Mouse (Mus musculus): ENCODE results near the gene Mical2. TPM values are rescaled to one million over a fixed set of nuclear protein-coding genes. Genes with fewer than 3 reads are reported as not detected.

The Mical2 gene
- polyA plus RNA-seq, 1 experiment from 2014 or later: 5.3 TPM

GRCm38 (mm10) chr7:112407597-112407996, 181.9 kb downstream of the Mical2 start:
- no peaks in the 10 kb centered on the region for H3K36me3 ChIP-seq (ENCODE audit: control insufficient read depth, insufficient read depth, low read length)
- no peak overlapping the region for H3K4me2 ChIP-seq (ENCODE audit: low read depth, low read length)
- H3K27ac ChIP-seq (ENCODE audit: low read depth, low read length): no peak overlapping the region
- H3K9ac ChIP-seq (replicated peaks; ENCODE audit: low read depth, low read length): no peak overlapping the region
- 61% methylated on average over 7 of the region's 7 CpGs for WGBS
- no peak for ATAC-seq (ENCODE audit: low read depth)
- no peaks in the 10 kb centered on the region for H3K9me3 ChIP-seq (ENCODE audit: control insufficient read depth, low read length)
- no peaks in the 10 kb centered on the region for H3K4me1 ChIP-seq (ENCODE audit: control insufficient read depth, insufficient read depth, low read length)
- no peak overlapping the region for H3K4me3 ChIP-seq (ENCODE audit: low read depth, low read length)
- no peaks in the 10 kb centered on the region for H3K27me3 ChIP-seq (ENCODE audit: control insufficient read depth, insufficient read depth, low read length)

GRCm38 (mm10) chr7:112409991-112410390, 184.3 kb downstream of the Mical2 start:
- no peak overlapping the region for H3K27ac ChIP-seq (ENCODE audit: low read depth, low read length)
- H3K4me1 ChIP-seq (ENCODE audit: control insufficient read depth, insufficient read depth, low read length): no peaks in the 10 kb centered on the region
- H3K4me3 ChIP-seq (ENCODE audit: low read depth, low read length): no peak overlapping the region
- H3K9me3 ChIP-seq (ENCODE audit: control insufficient read depth, low read length): no peaks in the 10 kb centered on the region
- H3K9ac ChIP-seq (replicated peaks; ENCODE audit: low read depth, low read length): no peak overlapping the region
- no peaks in the 10 kb centered on the region for H3K27me3 ChIP-seq (ENCODE audit: control insufficient read depth, insufficient read depth, low read length)
- 83% methylated on average over 3 of the region's 3 CpGs for WGBS
- ATAC-seq (ENCODE audit: low read depth): no peak
- no peak overlapping the region for H3K4me2 ChIP-seq (ENCODE audit: low read depth, low read length)
- no peaks in the 10 kb centered on the region for H3K36me3 ChIP-seq (ENCODE audit: control insufficient read depth, insufficient read depth, low read length)

- no peak for ATAC-seq (ENCODE audit: low read depth)
- no peak overlapping the region for H3K27ac ChIP-seq (ENCODE audit: low read depth, low read length)
- WGBS: 80% methylated on average over 6 of the region's 6 CpGs
Observed at GRCm38 (mm10) chr7:112413286-112413685, 187.6 kb downstream of the Mical2 start.

GRCm38 (mm10) chr7:112416058-112416526, 190.4 kb downstream of the Mical2 start:
- peak overlapping the region; percentile 26 for H3K4me2 ChIP-seq (ENCODE audit: low read depth, low read length)
- 14% methylated on average over 14 of the region's 14 CpGs for WGBS
- ATAC-seq (ENCODE audit: low read depth): 0 out of 2 replicates have a peak, but pooled peaks have one; percentile 46
- no peaks in the 10 kb centered on the region for H3K36me3 ChIP-seq (ENCODE audit: control insufficient read depth, insufficient read depth, low read length)
- H3K9ac ChIP-seq (replicated peaks; ENCODE audit: low read depth, low read length): no peak overlapping the region
- H3K4me3 ChIP-seq (ENCODE audit: low read depth, low read length): no peak overlapping the region
- no peaks in the 10 kb centered on the region for H3K9me3 ChIP-seq (ENCODE audit: control insufficient read depth, low read length)
- H3K27me3 ChIP-seq (ENCODE audit: control insufficient read depth, insufficient read depth, low read length): no peaks in the 10 kb centered on the region
- H3K4me1 ChIP-seq (ENCODE audit: control insufficient read depth, insufficient read depth, low read length): peaks cover 9% of the 10 kb centered on the region; the same call in 1 of the 2 replicates
- 0 out of 2 replicates have a peak overlapping the region, but pooled peaks have one; percentile 34 for H3K27ac ChIP-seq (ENCODE audit: low read depth, low read length)

More at GRCm38 (mm10) chr7:112413286-112413685, 187.6 kb downstream of the Mical2 start:
- no peak overlapping the region for H3K9ac ChIP-seq (replicated peaks; ENCODE audit: low read depth, low read length)
- no peak overlapping the region for H3K4me3 ChIP-seq (ENCODE audit: low read depth, low read length)
- H3K9me3 ChIP-seq (ENCODE audit: control insufficient read depth, low read length): no peaks in the 10 kb centered on the region
- H3K4me2 ChIP-seq (ENCODE audit: low read depth, low read length): no peak overlapping the region
- no peaks in the 10 kb centered on the region for H3K36me3 ChIP-seq (ENCODE audit: control insufficient read depth, insufficient read depth, low read length)
- H3K4me1 ChIP-seq (ENCODE audit: control insufficient read depth, insufficient read depth, low read length): peaks cover 9% of the 10 kb centered on the region; the same call in 1 of the 2 replicates
- no peaks in the 10 kb centered on the region for H3K27me3 ChIP-seq (ENCODE audit: control insufficient read depth, insufficient read depth, low read length)

- WGBS: 12% methylated on average over 7 of the region's 7 CpGs
- H3K4me3 ChIP-seq (ENCODE audit: low read depth, low read length): no peak overlapping the region
- H3K27ac ChIP-seq (ENCODE audit: low read depth, low read length): no peak overlapping the region
- H3K36me3 ChIP-seq (ENCODE audit: control insufficient read depth, insufficient read depth, low read length): no peaks in the 10 kb centered on the region
- H3K9ac ChIP-seq (replicated peaks; ENCODE audit: low read depth, low read length): 0 out of 2 replicates have a peak overlapping the region, but pooled peaks have one; percentile 3
- H3K27me3 ChIP-seq (ENCODE audit: control insufficient read depth, insufficient read depth, low read length): no peaks in the 10 kb centered on the region
- peaks cover 9% of the 10 kb centered on the region; the same call in 1 of the 2 replicates for H3K4me1 ChIP-seq (ENCODE audit: control insufficient read depth, insufficient read depth, low read length)
- no peaks in the 10 kb centered on the region for H3K9me3 ChIP-seq (ENCODE audit: control insufficient read depth, low read length)
- no peak overlapping the region for H3K4me2 ChIP-seq (ENCODE audit: low read depth, low read length)
- no peak for ATAC-seq (ENCODE audit: low read depth)
Observed at GRCm38 (mm10) chr7:112416730-112417513, 191.3 kb downstream of the Mical2 start.

GRCm38 (mm10) chr7:112417598-112417997, 191.9 kb downstream of the Mical2 start:
- H3K4me3 ChIP-seq (ENCODE audit: low read depth, low read length): no peak overlapping the region
- H3K9ac ChIP-seq (replicated peaks; ENCODE audit: low read depth, low read length): no peak overlapping the region
- H3K4me1 ChIP-seq (ENCODE audit: control insufficient read depth, insufficient read depth, low read length): peaks cover 9% of the 10 kb centered on the region; the same call in 1 of the 2 replicates
- H3K27me3 ChIP-seq (ENCODE audit: control insufficient read depth, insufficient read depth, low read length): no peaks in the 10 kb centered on the region
- no peaks in the 10 kb centered on the region for H3K36me3 ChIP-seq (ENCODE audit: control insufficient read depth, insufficient read depth, low read length)
- no peak for ATAC-seq (ENCODE audit: low read depth)
- no peak overlapping the region for H3K4me2 ChIP-seq (ENCODE audit: low read depth, low read length)
- 71% methylated on average over 4 of the region's 4 CpGs for WGBS
- no peaks in the 10 kb centered on the region for H3K9me3 ChIP-seq (ENCODE audit: control insufficient read depth, low read length)
- no peak overlapping the region for H3K27ac ChIP-seq (ENCODE audit: low read depth, low read length)

- H3K4me3 ChIP-seq (ENCODE audit: low read depth, low read length): no peak overlapping the region
- no peak for ATAC-seq (ENCODE audit: low read depth)
- H3K4me1 ChIP-seq (ENCODE audit: control insufficient read depth, insufficient read depth, low read length): no peaks in the 10 kb centered on the region
- no peaks in the 10 kb centered on the region for H3K9me3 ChIP-seq (ENCODE audit: control insufficient read depth, low read length)
- no peaks in the 10 kb centered on the region for H3K36me3 ChIP-seq (ENCODE audit: control insufficient read depth, insufficient read depth, low read length)
- 87% methylated on average over 4 of the region's 4 CpGs for WGBS
- H3K9ac ChIP-seq (replicated peaks; ENCODE audit: low read depth, low read length): no peak overlapping the region
- H3K27me3 ChIP-seq (ENCODE audit: control insufficient read depth, insufficient read depth, low read length): no peaks in the 10 kb centered on the region
- no peak overlapping the region for H3K4me2 ChIP-seq (ENCODE audit: low read depth, low read length)
- no peak overlapping the region for H3K27ac ChIP-seq (ENCODE audit: low read depth, low read length)
Observed at GRCm38 (mm10) chr7:112423438-112423837, 197.8 kb downstream of the Mical2 start.

- Histone ChIP-seq H3K9ac (replicated peaks; ENCODE audit: low read depth, low read length) (no peak overlapping the region), H3K9me3 (ENCODE audit: control insufficient read depth, low read length) (no peaks in the 10 kb centered on the region), H3K27me3 (ENCODE audit: control insufficient read depth, insufficient read depth, low read length) (no peaks in the 10 kb centered on the region), H3K36me3 (ENCODE audit: control insufficient read depth, insufficient read depth, low read length) (no peaks in the 10 kb centered on the region), H3K27ac (ENCODE audit: low read depth, low read length) (no peak overlapping the region), H3K4me3 (ENCODE audit: low read depth, low read length) (no peak overlapping the region), H3K4me1 (ENCODE audit: control insufficient read depth, insufficient read depth, low read length) (no peaks in the 10 kb centered on the region), H3K4me2 (ENCODE audit: low read depth, low read length) (peak overlapping the region; percentile 89; the same call in 1 of the 2 replicates)
- ATAC-seq (ENCODE audit: low read depth): no peak
- 59% methylated on average over 5 of the region's 5 CpGs for WGBS
Observed at GRCm38 (mm10) chr7:112426811-112427210, 201.2 kb downstream of the Mical2 start.
